Mouse (Mus musculus): Measurements from ENCODE around the gene Bmp7. TPM values are rescaled to one million over a fixed set of nuclear protein-coding genes. Genes with fewer than 3 reads are reported as not detected.
A peak's percentile ranks its signal among the peaks of the same experiment; 100 is the strongest.

Gene Bmp7
- polyA plus RNA-seq, 1 experiment = 1.6 TPM

DNA sequence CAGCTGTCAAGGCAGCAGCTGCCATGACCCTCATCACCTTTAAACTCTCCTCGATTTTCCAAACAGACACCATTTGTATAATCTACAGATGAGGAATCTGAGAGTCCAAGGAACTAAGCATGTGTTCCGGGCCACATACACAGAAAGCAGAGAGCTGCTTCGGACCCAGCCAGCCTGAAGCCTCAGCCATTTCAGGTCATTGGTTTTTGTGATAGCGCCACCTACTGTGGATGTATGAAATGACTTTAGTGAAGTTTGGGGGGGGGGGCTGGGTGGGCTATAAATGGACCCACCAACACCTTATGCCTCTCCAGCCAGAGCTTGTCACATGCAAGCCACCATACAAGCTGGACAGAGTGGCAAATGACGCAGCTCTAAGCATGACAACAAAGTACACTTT is 8.9 kb upstream of the Bmp7 start:
- Histone ChIP-seq H3K4me1 (ENCODE audit: control insufficient read depth, insufficient read depth, insufficient read length) (no peaks in the 10 kb centered on the region), H3K36me3 (ENCODE audit: control insufficient read depth, insufficient read depth, low read length) (no peaks in the 10 kb centered on the region), H3K27me3 (ENCODE audit: control insufficient read depth, insufficient read depth, low read length) (no peaks in the 10 kb centered on the region), H3K27ac (ENCODE audit: insufficient read depth, low read length) (no peak overlapping the region), H3K4me3 (ENCODE audit: extremely low read depth, insufficient read depth, insufficient read length) (no peak overlapping the region)
- 34% methylated on average over 5 of the region's 5 CpGs for WGBS
- no peak for DNase-seq (ENCODE audit: low read depth in 1 of 2, low spot score in 2 of 2)
- peak; percentile 10; the same call in 1 of the 2 replicates for TF ChIP-seq CTCF (IDR thresholded peaks at IDR 0.05; ENCODE audit: extremely low read depth, insufficient read depth, insufficient read length, insufficient replicate concordance)
- TF ChIP-seq POLR2A (IDR thresholded peaks at IDR 0.05; ENCODE audit: low read depth, low read length) = no peak

DNA sequence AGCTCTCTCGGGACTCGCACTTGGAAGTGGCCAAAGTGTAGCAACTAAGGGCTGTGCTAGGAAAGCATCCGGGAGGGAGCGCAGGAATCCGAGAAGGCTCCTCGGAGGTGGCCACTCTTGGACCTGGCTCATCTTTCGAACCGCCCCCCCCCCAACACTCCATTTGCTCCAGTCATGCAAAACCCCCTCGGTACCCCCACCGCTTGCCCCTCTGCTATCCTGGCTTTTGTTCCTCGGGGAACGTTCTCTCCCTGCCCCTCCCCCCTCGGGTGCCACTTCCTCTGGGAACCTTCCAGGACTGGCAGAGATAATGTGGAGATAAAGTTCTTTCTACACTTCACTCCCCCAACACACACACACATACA is 660 bp upstream of the Bmp7 start:
- H3K4me3 ChIP-seq (ENCODE audit: extremely low read depth, insufficient read depth, insufficient read length) = no peak overlapping the region
- no peaks in the 10 kb centered on the region for H3K36me3 ChIP-seq (ENCODE audit: control insufficient read depth, insufficient read depth, low read length)
- no peak for DNase-seq (ENCODE audit: low read depth in 1 of 2, low spot score in 2 of 2)
- WGBS = 12% methylated on average over 12 of the region's 13 CpGs
- TF ChIP-seq CTCF (IDR thresholded peaks at IDR 0.05; ENCODE audit: extremely low read depth, insufficient read depth, insufficient read length, insufficient replicate concordance) (no peak), POLR2A (IDR thresholded peaks at IDR 0.05; ENCODE audit: low read depth, low read length) (no peak)
- peaks cover 12% of the 10 kb centered on the region; the same call in 1 of the 2 replicates for H3K27me3 ChIP-seq (ENCODE audit: control insufficient read depth, insufficient read depth, low read length)
- peaks cover 8% of the 10 kb centered on the region; the same call in 1 of the 2 replicates for H3K4me1 ChIP-seq (ENCODE audit: control insufficient read depth, insufficient read depth, insufficient read length)
- H3K27ac ChIP-seq (ENCODE audit: insufficient read depth, low read length) = no peak overlapping the region

DNA sequence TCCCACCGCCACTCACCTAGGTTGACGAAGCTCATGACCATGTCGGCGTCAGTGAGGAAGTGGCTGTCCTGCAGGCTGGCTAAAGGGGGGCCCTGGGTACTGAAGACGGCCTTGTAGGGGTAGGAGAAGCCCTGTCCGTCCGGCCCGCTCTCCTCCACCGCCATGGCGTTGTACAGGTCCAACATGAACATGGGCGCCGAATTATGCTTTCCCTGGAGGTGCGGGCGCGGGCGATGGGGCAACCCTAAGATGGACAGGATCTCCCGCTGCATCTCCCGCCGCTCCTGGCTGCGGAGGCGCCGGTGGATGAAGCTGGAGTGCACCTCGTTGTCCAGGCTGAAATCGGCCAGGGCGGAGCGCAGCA is 500 bp downstream of the Bmp7 start:
- TF ChIP-seq CTCF (IDR thresholded peaks at IDR 0.05; ENCODE audit: extremely low read depth, insufficient read depth, insufficient read length, insufficient replicate concordance) (no peak), POLR2A (IDR thresholded peaks at IDR 0.05; ENCODE audit: low read depth, low read length) (no peak)
- H3K27me3 ChIP-seq (ENCODE audit: control insufficient read depth, insufficient read depth, low read length) = peaks cover 12% of the 10 kb centered on the region; the same call in 1 of the 2 replicates
- WGBS = 2% methylated on average over 26 of the region's 26 CpGs

DNA sequence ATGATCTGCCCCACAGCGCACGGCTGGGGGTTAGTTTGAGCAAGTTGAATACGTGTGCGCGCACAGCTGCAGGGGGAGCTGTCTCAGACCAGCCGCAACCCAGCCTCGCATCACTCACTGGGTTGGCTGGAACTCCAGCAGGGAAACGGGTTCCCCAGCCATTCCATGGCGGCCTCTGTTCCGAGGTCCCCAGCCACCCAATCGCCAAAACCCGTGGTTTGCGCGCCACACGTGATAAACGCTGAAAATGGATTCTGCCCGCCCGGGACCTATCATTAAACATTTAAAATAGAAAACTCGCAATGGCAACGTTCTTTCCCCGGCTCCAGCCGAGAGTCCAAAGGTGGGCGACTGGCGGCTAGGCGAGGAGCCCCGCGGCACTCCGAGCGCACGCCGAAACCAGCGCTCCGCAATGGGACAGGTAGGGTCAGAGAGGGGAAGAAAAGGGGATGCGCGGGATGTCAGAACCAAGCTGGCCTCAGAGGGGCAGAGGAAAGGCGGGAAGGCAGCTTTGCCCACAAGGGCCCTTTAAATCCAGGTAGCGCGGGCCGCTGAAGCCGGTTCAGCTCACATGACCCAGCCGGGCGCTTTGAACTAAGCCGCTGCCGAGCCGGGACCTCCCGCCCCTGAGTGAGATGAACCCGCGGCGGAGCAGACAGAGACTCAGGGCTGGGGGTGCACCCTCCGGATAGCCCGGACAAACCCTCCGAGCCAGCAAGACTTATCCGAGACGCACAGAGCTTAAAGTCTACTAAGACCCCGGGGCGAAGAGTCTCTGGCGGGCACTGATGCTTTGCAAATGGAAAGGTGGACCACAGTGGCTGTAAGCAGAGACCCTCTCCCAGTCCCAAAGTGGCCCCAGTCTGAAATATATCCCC is 1.1 kb downstream of the Bmp7 start:
- DNase-seq (ENCODE audit: low read depth in 1 of 2, low spot score in 2 of 2) = no peak
- H3K27ac ChIP-seq (ENCODE audit: insufficient read depth, low read length) = no peak overlapping the region; the same call in 1 of the 2 replicates
- H3K4me1 ChIP-seq (ENCODE audit: control insufficient read depth, insufficient read depth, insufficient read length) = peaks cover 8% of the 10 kb centered on the region; the same call in 1 of the 2 replicates
- peak overlapping the region; percentile 40 for H3K4me3 ChIP-seq (ENCODE audit: extremely low read depth, insufficient read depth, insufficient read length)
- H3K27me3 ChIP-seq (ENCODE audit: control insufficient read depth, insufficient read depth, low read length) = peaks cover 12% of the 10 kb centered on the region; the same call in 1 of the 2 replicates
- H3K36me3 ChIP-seq (ENCODE audit: control insufficient read depth, insufficient read depth, low read length) = no peaks in the 10 kb centered on the region
- WGBS = 3% methylated on average over 57 of the region's 57 CpGs
- TF ChIP-seq POLR2A (IDR thresholded peaks at IDR 0.05; ENCODE audit: low read depth, low read length) = no peak
- TF ChIP-seq CTCF (IDR thresholded peaks at IDR 0.05; ENCODE audit: extremely low read depth, insufficient read depth, insufficient read length, insufficient replicate concordance) = no peak

More for the DNA sequence above, 500 bp downstream of the Bmp7 start:
- no peak overlapping the region for H3K27ac ChIP-seq (ENCODE audit: insufficient read depth, low read length)
- no peaks in the 10 kb centered on the region for H3K36me3 ChIP-seq (ENCODE audit: control insufficient read depth, insufficient read depth, low read length)
- peak overlapping the region; percentile 40; the same call in 1 of the 2 replicates for H3K4me3 ChIP-seq (ENCODE audit: extremely low read depth, insufficient read depth, insufficient read length)
- no peak for DNase-seq (ENCODE audit: low read depth in 1 of 2, low spot score in 2 of 2)
- peaks cover 8% of the 10 kb centered on the region; the same call in 1 of the 2 replicates for H3K4me1 ChIP-seq (ENCODE audit: control insufficient read depth, insufficient read depth, insufficient read length)

DNA sequence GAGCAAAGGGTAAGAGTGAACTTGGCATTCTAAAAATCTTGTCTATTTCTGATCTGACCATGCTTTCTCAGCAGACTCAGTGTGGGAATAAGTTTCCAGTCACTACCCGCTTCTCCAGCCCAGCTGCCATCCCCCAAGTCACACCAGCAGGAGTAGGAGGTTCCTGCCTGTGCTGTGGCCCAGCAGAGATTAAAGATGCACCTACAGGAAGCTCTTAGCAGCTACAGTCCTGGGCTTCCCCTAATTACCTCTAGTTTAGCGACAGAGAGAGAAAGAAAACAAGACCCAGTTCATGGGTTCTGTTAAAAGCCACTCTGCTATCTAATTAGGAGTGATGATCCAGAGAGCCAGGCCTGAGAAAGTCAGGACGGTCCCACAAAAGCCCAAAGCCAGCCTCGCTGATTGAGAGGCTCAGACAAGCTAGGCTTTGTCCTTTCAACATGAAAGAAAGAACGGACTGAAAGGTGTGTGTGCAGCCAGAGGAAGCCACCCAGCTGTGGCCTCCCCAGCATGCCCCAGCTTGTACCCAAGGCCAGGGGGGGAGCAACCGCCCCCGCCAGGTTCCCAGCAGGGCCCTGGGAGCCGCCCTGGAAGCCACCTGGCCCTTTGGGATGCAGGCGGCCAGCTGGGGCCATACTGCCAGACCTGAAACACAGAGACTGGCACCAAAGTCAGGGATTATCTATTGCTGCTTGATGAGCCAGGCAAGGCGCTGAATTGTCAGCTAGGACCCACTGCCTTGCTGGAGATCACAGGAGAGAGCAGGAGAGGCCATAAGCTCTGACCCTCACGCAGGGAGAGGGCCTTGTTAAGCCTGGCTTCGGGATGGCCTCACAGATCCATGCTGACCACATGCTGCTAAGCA is 2.6 kb downstream of the Bmp7 start:
- Histone ChIP-seq H3K27ac (ENCODE audit: insufficient read depth, low read length) (no peak overlapping the region), H3K4me1 (ENCODE audit: control insufficient read depth, insufficient read depth, insufficient read length) (peaks cover 8% of the 10 kb centered on the region; the same call in 1 of the 2 replicates), H3K4me3 (ENCODE audit: extremely low read depth, insufficient read depth, insufficient read length) (no peak overlapping the region), H3K27me3 (ENCODE audit: control insufficient read depth, insufficient read depth, low read length) (peaks cover 12% of the 10 kb centered on the region; the same call in 1 of the 2 replicates), H3K36me3 (ENCODE audit: control insufficient read depth, insufficient read depth, low read length) (no peaks in the 10 kb centered on the region)
- no peak for DNase-seq (ENCODE audit: low read depth in 1 of 2, low spot score in 2 of 2)
- WGBS = 56% methylated on average over 12 of the region's 12 CpGs
- no peak for TF ChIP-seq CTCF (IDR thresholded peaks at IDR 0.05; ENCODE audit: extremely low read depth, insufficient read depth, insufficient read length, insufficient replicate concordance)
- TF ChIP-seq POLR2A (IDR thresholded peaks at IDR 0.05; ENCODE audit: low read depth, low read length) = no peak

DNA sequence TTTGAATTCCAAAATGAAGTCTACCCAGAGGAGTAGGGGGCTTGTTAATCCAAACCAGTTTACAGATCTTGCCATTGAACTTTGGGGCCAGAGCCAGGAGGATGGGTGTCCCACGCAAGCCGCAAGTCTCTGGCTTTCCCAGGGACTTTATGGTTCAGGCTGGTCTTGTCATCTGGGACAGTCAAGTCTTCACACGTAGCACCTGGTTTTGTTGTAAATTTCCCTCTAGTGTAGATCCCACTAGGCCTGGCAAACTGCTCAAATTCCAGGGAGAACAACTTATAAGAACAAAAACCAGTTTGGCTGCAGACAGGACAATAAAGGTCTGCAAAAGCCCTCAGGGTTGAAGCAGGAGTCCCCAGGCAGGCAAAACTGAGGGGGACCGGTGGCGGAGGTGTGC is 3.3 kb downstream of the Bmp7 start:
- Histone ChIP-seq H3K27me3 (ENCODE audit: control insufficient read depth, insufficient read depth, low read length) (peaks cover 12% of the 10 kb centered on the region; the same call in 1 of the 2 replicates), H3K4me1 (ENCODE audit: control insufficient read depth, insufficient read depth, insufficient read length) (peaks cover 8% of the 10 kb centered on the region; the same call in 1 of the 2 replicates), H3K27ac (ENCODE audit: insufficient read depth, low read length) (no peak overlapping the region), H3K4me3 (ENCODE audit: extremely low read depth, insufficient read depth, insufficient read length) (no peak overlapping the region), H3K36me3 (ENCODE audit: control insufficient read depth, insufficient read depth, low read length) (no peaks in the 10 kb centered on the region)
- WGBS = 92% methylated on average over 5 of the region's 5 CpGs
- DNase-seq (ENCODE audit: low read depth in 1 of 2, low spot score in 2 of 2) = no peak
- TF ChIP-seq POLR2A (IDR thresholded peaks at IDR 0.05; ENCODE audit: low read depth, low read length) = no peak
- TF ChIP-seq CTCF (IDR thresholded peaks at IDR 0.05; ENCODE audit: extremely low read depth, insufficient read depth, insufficient read length, insufficient replicate concordance) = no peak
